Mouse (Mus musculus) liver, postnatal 0 days (tissue): Measurements from ENCODE around the gene Hibadh. TPM values are rescaled to one million over a fixed set of nuclear protein-coding genes. Genes with fewer than 3 reads are reported as not detected.

Experiments used
- ATAC-seq: fragments of 200-750 bp; cut with Nextera tagmentation; 2 replicates; pipeline ENCODE4 v1.8.0; 2017; ENCODE audit warnings: mild to moderate bottlenecking, moderate library complexity
- DNase-seq: peaks from one replicate; pipeline ENCODE4 v3.0.0-alpha.2; 2016
- H3K27ac ChIP-seq: fragments of 300-500 bp; sonication (generic); 2 replicates; pipeline ENCODE4 v1.5.1; 2014; ENCODE audit warnings: antibody characterized with exemption, moderate library complexity, mild to moderate bottlenecking, low read depth
- H3K27me3 ChIP-seq: fragments of 300-500 bp; sonication (generic); 2 replicates; pipeline ENCODE4 v1.6.1; 2014; ENCODE audit warnings: low read length, control low read depth, mixed read lengths; ENCODE audit not compliant: insufficient read depth
- H3K36me3 ChIP-seq: fragments of 300-500 bp; sonication (generic); replicated peaks from 2 replicates; pipeline ENCODE4 v1.6.1; 2014; ENCODE audit warnings: mild to moderate bottlenecking, control low read depth, low read length, moderate library complexity, mixed read lengths; ENCODE audit not compliant: insufficient read depth
- H3K4me1 ChIP-seq: fragments of 300-500 bp; sonication (generic); 2 replicates; pipeline ENCODE4 v1.6.1; 2014; ENCODE audit warnings: antibody characterized with exemption, mild to moderate bottlenecking, control low read depth; ENCODE audit not compliant: insufficient read depth
- H3K4me2 ChIP-seq: fragments of 300-500 bp; sonication (generic); 2 replicates; pipeline ENCODE4 v1.6.1; 2014; ENCODE audit warnings: low read depth, mild to moderate bottlenecking, low read length, moderate library complexity, mixed read lengths
- H3K4me3 ChIP-seq: fragments of 300-500 bp; sonication (generic); 2 replicates; pipeline ENCODE4 v1.5.1; 2014; ENCODE audit warnings: low read depth, low read length
- H3K9ac ChIP-seq: fragments of 300-500 bp; sonication (generic); replicated peaks from 2 replicates; pipeline ENCODE4 v1.6.1; 2014; ENCODE audit warnings: mild to moderate bottlenecking, moderate library complexity
- H3K9me3 ChIP-seq: fragments of 300-500 bp; sonication (generic); 2 replicates; pipeline ENCODE4 v1.6.1; 2016; ENCODE audit warnings: mild to moderate bottlenecking, control low read depth, low read length, mixed read lengths
- CTCF ChIP-seq: sonication (generic); IDR thresholded peaks from 2 replicates; pipeline ENCODE4 v1.5.1; 2016; ENCODE audit warnings: antibody characterized with exemption, low read depth
- EP300 ChIP-seq: IDR thresholded peaks from 2 replicates; pipeline ENCODE4 v1.6.1; 2016; ENCODE audit warnings: antibody characterized with exemption, low read depth, mild to moderate bottlenecking
- WGBS: fragments of 180-500 bp; shearing (Covaris S2); extraction: QIAGEN DNeasy Blood & Tissue Kit; methylation state at CpG from one replicate; pipeline ENCODE4 v1.1.7; 2014; ENCODE audit not compliant: insufficient replicate concordance; 5-methylcytosine and 5-hydroxymethylcytosine counted together
- polyA plus RNA-seq: library from polyadenylated mRNA; unstranded; fragments of >200 nt; fragmentation: Nextera tagmentation; extraction: Ambion mirVana; gene quantifications from 2 replicates; pipeline ENCODE4 v1.2.1, GENCODE M21; 2015

Hibadh gene
- polyA plus RNA-seq, 1 experiment from 2014 or later = 110 TPM

GRCm38 (mm10) chr6:52639546-52640223, 504 bp downstream of the Hibadh start:
- H3K27ac ChIP-seq = peak overlapping the region; percentile 98
- H3K36me3 ChIP-seq = no peaks in the 10 kb centered on the region; the same call in 1 of the 2 replicates
- peak; percentile 16 for ATAC-seq
- DNase-seq = no peak
- 0 out of 2 replicates have a peak, but pooled peaks have one; percentile 3 for TF ChIP-seq EP300
- peak; percentile 37; the same call in 1 of the 2 replicates for TF ChIP-seq CTCF
- 3% methylated on average over 28 of the region's 28 CpGs for WGBS
- H3K4me3 ChIP-seq = peak overlapping the region; percentile 72
- no peaks in the 10 kb centered on the region for H3K9me3 ChIP-seq
- H3K27me3 ChIP-seq = no peaks in the 10 kb centered on the region
- H3K9ac ChIP-seq = peak overlapping the region; percentile 84
- peak overlapping the region; percentile 90 for H3K4me2 ChIP-seq
- peaks cover 13% of the 10 kb centered on the region; the same call in 1 of the 2 replicates for H3K4me1 ChIP-seq

GRCm38 (mm10) chr6:52638471-52639185, 1.6 kb downstream of the Hibadh start:
- Histone ChIP-seq H3K4me2 (peak overlapping the region; percentile 90), H3K27me3 (no peaks in the 10 kb centered on the region), H3K4me1 (peaks cover 13% of the 10 kb centered on the region; the same call in 1 of the 2 replicates), H3K9me3 (no peaks in the 10 kb centered on the region), H3K36me3 (no peaks in the 10 kb centered on the region; the same call in 1 of the 2 replicates), H3K4me3 (peak overlapping the region; percentile 72), H3K9ac (peak overlapping the region; percentile 84), H3K27ac (peak overlapping the region; percentile 98; the same call in 1 of the 2 replicates)
- 42% methylated on average over 1 of the region's 1 CpGs for WGBS
- TF ChIP-seq EP300 = no peak
- no peak for TF ChIP-seq CTCF
- DNase-seq = no peak
- no peak for ATAC-seq

GRCm38 (mm10) chr6:52637337-52637736, 2.9 kb downstream of the Hibadh start:
- no peak overlapping the region for H3K9ac ChIP-seq
- peaks cover 13% of the 10 kb centered on the region; the same call in 1 of the 2 replicates for H3K4me1 ChIP-seq
- WGBS = 89% methylated on average over 4 of the region's 4 CpGs
- no peaks in the 10 kb centered on the region; the same call in 1 of the 2 replicates for H3K36me3 ChIP-seq
- H3K9me3 ChIP-seq = no peaks in the 10 kb centered on the region
- DNase-seq (no peak), ATAC-seq (no peak)
- no peak for TF ChIP-seq EP300
- no peak for TF ChIP-seq CTCF
- no peak overlapping the region for H3K4me2 ChIP-seq
- H3K27ac ChIP-seq = no peak overlapping the region
- no peaks in the 10 kb centered on the region for H3K27me3 ChIP-seq
- no peak overlapping the region for H3K4me3 ChIP-seq

- ATAC-seq (no peak), DNase-seq (no peak)
- no peak overlapping the region for H3K4me2 ChIP-seq
- TF ChIP-seq CTCF = no peak
- no peak for TF ChIP-seq EP300
- H3K27me3 ChIP-seq = no peaks in the 10 kb centered on the region
- no peaks in the 10 kb centered on the region; the same call in 1 of the 2 replicates for H3K36me3 ChIP-seq
- H3K9me3 ChIP-seq = no peaks in the 10 kb centered on the region
- H3K27ac ChIP-seq = no peak overlapping the region
- no peak overlapping the region for H3K4me3 ChIP-seq
- H3K4me1 ChIP-seq = 0 out of 2 replicates have a peak, but pooled peaks cover 8% of the 10 kb centered on the region
- 79% methylated on average over 2 of the region's 2 CpGs for WGBS
- H3K9ac ChIP-seq = no peak overlapping the region
Measured at GRCm38 (mm10) chr6:52635395-52635794, 4.8 kb downstream of the Hibadh start.

- WGBS = 68% methylated on average over 4 of the region's 4 CpGs
- Histone ChIP-seq H3K9ac (no peak overlapping the region), H3K36me3 (peaks cover 13% of the 10 kb centered on the region; the same call in 1 of the 2 replicates), H3K4me1 (no peaks in the 10 kb centered on the region), H3K27me3 (no peaks in the 10 kb centered on the region), H3K4me3 (no peak overlapping the region), H3K9me3 (no peaks in the 10 kb centered on the region), H3K27ac (no peak overlapping the region), H3K4me2 (no peak overlapping the region)
- ATAC-seq = no peak
- TF ChIP-seq EP300 (no peak), CTCF (no peak)
- no peak for DNase-seq
Measured at GRCm38 (mm10) chr6:52630625-52631024, 9.6 kb downstream of the Hibadh start.

- H3K36me3 ChIP-seq = peaks cover 13% of the 10 kb centered on the region; the same call in 1 of the 2 replicates
- H3K9me3 ChIP-seq = no peaks in the 10 kb centered on the region
- 64% methylated on average over 4 of the region's 4 CpGs for WGBS
- no peak overlapping the region for H3K4me2 ChIP-seq
- H3K27ac ChIP-seq = no peak overlapping the region
- no peak overlapping the region for H3K9ac ChIP-seq
- ATAC-seq (no peak), DNase-seq (no peak)
- no peak for TF ChIP-seq EP300
- no peak for TF ChIP-seq CTCF
- no peaks in the 10 kb centered on the region for H3K4me1 ChIP-seq
- H3K4me3 ChIP-seq = no peak overlapping the region
- no peaks in the 10 kb centered on the region for H3K27me3 ChIP-seq
Measured at GRCm38 (mm10) chr6:52629180-52629579, 11.0 kb downstream of the Hibadh start.
